Mouse (Mus musculus) thymus, postnatal 36 days (tissue): ENCODE measurements around the gene Socs3.
A peak's percentile ranks its signal among the peaks of the same experiment; 100 is the strongest.

Experiments
- DNase-seq, 2 experiments: peaks; one replicate each; pipeline ENCODE4 v3.0.0; 2022; ENCODE audit warnings: mixed read lengths in 2 of 2

Gene Socs3

DNA sequence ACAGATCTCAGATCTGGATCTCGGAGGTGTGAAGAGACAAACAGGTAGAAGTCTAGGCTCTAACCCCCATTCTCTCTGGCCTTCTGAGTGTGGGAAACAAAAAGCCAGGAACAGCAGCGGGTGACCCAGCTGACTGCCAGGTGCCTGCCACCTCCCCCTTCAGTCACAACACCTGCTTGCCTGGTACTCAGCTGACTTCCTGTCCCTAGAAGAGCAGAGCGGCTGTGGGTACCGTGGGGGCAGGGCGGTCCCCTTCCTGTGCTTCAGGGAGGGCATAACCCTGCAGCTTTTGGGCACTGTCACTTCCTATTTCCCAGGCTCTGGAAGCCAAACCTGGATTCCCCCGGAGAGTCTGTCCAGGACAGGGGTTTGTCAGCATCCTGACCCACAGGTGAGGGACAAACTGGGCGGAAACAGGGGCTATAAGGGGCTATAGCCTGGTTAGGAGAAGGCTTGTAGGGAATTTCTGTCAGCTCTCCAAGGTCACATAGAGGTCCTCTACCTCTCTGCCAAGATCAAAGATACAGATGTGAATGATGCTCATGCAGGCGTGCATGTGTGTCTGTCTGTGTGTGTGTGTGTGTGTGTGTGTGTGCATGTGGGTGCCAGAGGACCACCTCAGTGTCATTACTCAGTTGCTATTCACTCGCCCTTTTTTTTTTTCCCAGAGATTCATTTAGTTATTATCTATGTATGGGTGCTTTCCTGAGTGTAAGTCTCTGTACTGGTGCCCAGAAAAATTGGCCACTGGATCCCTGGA is 17.5 kb downstream of the Socs3 start:
- peak; percentile 93 to 96 for DNase-seq

- DNase-seq, result peak in 1 of 2 experiments; percentile 53
Measured at GRCm38 (mm10) chr11:117951391-117951790, 18.5 kb downstream of the Socs3 start.

DNA sequence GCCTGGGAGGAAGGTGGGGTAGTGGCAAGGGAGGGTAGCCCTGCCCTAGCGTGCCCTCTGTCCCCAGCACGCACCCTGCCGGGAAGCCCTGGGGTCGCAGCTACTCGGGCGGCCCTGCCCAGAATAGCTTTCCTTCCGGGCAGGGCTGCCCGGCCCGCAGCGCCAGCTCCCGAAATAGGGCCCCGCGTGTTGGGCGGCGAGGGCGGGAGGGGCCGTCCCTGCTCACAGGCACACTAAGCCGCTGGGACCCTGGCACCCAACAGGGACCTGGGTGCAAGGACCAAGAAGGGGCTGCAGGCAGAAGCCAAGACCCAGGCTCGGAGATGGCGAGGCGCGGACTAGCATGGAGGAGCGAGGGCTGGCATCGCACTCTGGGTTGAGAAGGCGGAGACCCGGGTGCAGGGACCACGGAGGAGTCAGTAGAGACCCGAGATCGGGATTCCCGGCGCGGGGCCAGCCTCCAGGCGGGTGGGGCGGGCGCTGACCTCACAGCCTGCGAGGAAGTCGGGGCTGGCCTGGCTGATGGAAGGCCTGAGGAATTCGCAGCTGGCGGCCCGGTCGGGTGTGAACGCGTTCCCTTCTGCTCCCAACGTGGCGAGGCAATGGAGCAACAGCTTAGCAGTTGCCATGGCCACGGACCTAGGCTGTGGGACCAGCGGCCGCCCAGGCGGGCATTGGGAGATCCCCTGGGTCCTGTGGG is 20.3 kb downstream of the Socs3 start:
- DNase-seq, result peak in 1 of 2 experiments; percentile 56

- peak in 1 of 2 experiments; percentile 39 for DNase-seq
Measured at GRCm38 (mm10) chr11:117946996-117947419, 22.8 kb downstream of the Socs3 start.

GRCm38 (mm10) chr11:117946195-117946979 is 23.5 kb downstream of the Socs3 start:
- DNase-seq, result no peak

DNA sequence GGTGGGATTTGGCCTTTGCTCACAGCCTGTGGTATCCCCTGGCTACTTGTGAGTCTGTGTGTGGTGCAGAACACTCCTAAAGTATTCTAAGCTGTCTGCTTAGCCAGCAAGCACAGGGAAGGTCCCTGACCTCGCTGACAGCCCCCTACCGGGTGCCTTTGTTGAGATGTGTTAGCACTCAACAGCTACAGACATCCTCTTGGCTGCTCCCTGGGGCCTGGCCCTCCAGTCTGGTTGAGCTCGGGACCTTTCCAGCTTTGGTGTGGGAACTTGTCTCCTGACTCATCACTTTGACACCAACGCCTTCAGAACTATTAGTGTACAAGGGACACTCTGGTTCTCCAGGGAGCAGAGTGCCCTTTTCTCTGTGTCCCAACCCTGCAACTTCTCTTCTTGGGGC is 28.0 kb downstream of the Socs3 start:
- peak in 1 of 2 experiments; percentile 18 for DNase-seq

DNA sequence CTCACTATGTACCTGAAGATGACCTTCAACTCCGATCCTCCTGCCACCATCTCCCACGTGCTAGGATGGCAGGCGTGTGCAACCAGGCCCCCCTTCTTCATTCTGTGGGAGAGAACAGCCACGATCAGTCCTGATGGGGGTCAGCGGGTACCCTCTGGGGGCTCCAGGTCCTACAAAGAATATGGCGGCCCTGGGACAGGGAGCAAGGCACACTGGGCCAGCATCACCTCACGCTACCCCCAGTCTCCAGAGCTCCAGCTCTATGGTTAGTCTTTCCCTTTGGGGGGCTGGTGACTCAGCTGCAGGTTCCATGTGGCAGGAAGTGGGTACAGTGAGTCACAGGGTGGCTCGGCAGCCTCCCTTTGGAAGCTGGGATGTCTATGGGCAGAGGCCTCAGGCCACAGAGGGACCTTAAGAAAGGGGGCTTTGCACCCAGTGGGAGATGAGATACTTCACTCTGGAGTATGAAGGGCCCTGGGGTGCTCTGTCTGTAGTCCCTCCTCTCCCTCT is 28.5 kb downstream of the Socs3 start:
- DNase-seq, result peak in 1 of 2 experiments; percentile 28

GRCm38 (mm10) chr11:117940881-117941280 is 29.0 kb downstream of the Socs3 start:
- DNase-seq, result no peak

DNA sequence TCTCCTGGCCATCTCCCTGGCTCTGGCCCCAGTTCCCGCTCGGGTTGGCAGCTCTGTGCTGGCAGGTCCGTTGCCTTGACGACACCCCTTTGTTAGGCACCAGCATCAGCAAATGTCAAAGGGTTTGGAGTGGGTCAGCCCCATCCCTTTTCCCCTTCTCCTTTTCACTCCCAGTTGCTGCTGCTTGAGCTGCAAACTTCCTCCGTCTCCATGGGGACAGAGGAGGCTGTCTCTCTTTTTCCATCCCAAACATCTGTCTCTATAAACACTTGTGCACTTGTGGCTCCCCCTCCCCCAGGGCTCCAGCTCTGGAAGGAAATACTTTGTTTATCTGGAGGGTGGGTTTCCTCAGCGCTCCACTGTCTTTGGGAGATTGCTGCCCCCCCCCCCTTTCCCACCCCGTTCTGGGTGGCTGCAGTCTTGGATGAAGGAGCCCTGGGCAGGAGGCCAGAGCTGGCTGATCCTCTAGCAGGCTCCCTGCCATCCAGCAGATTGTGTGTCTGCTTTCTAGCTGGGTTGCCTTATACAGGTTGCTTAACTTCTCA is 30.0 kb downstream of the Socs3 start:
- peak in 1 of 2 experiments; percentile 12 for DNase-seq

GRCm38 (mm10) chr11:117939004-117939730 is 30.7 kb downstream of the Socs3 start:
- no peak for DNase-seq

DNA sequence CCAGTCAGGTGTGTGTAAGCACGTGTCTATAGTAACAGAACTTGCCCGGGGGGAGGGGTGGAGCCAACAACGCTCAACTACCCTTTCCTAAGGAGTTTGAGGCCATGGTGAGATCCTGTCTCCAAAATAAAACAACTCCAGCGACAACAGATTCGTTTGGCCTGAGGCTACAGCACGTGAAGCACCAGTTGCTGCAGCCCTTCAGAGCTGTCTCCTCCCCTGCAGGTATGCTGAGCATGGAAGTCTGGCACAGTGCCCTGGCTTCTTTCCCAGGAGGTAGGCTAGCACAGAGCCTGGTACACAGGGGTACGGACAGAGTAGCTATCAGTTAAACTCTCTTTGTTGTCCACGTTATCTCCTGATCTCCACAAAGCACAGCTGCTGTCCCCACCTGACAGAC is 33.6 kb downstream of the Socs3 start:
- DNase-seq, result peak in 1 of 2 experiments; percentile 26

- no peak for DNase-seq
Measured at GRCm38 (mm10) chr11:117935616-117936015, 34.2 kb downstream of the Socs3 start.

DNA sequence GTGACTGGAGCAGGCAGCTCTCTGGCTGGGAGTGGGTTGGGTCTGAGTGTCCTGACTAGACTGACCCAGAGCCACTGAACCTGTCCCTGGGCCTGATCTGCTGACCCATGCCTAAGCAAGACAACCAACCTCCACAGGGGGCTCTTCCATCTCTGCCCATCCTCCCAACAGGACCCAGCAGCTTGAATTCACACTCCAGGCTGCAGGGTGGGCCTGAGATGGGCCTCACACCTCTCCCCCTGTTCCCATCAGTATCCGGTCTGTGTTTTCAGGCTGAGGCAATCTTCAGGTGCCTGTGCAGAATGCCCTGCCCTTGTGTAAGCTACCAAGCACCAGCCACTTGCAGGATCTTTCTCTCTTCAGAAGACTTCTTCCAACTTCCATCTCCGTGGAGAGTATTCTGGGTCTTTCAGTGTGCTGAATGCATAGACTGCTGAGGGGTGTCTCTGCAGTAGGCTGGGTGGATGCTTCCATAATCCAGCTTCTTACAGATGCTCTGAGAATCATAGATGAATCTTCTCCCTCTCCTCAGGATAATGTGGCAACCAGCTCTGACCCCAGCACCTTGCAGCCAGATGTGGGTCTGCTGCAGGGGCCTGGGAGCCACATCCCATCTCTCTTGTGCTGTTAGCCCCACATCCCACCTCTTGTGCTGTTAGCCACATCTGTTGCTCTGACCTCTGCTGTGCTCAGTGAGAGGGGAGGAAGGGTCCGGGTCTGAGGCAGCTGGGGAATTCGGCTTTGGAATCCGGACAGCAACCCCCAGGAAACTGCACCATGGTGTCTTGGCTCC is 35.1 kb downstream of the Socs3 start:
- DNase-seq, result no peak

- DNase-seq, result peak in 1 of 2 experiments; percentile 38
Measured at GRCm38 (mm10) chr11:117934168-117934567, 35.7 kb downstream of the Socs3 start.

- peak in 1 of 2 experiments; percentile 16 for DNase-seq
Measured at GRCm38 (mm10) chr11:117932195-117932594, 37.7 kb downstream of the Socs3 start.

GRCm38 (mm10) chr11:117931576-117931975 is 38.3 kb downstream of the Socs3 start:
- DNase-seq, result peak in 1 of 2 experiments; percentile 9

DNA sequence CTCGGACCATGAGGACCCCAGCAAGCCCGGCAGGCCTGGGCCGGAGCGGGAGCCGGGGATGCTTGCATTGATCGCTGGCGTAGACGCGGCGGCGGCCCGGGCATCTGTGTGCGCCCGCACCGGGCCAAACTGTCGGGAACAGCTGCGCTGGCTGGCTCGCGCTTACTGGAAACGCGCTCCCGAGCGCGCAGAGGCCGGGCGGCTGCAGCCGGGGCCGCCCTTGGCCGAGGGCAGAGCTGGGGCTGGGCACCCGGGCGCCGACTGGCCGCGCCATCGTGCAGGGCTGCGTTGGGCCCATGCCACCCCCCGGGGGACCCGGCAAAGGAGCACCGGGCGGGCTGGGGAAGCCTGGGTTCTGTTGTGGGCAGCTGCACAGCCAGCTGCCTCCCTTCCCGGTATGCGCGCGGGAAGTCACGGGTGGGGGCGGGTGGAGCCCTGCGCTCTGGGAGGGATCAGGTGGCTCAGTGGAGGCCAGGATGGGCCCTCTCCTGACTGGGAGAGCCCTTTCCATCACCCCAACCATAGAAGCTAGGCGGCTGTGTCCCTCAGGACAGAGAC is 39.0 kb downstream of the Socs3 start:
- DNase-seq, result peak; percentile 65 to 73

- no peak for DNase-seq
Measured at GRCm38 (mm10) chr11:117925541-117925940, 44.3 kb downstream of the Socs3 start.

GRCm38 (mm10) chr11:117924466-117924865 is 45.4 kb downstream of the Socs3 start:
- DNase-seq, result no peak

- peak in 1 of 2 experiments; percentile 10 for DNase-seq
Measured at GRCm38 (mm10) chr11:117923279-117923678, 46.6 kb downstream of the Socs3 start.

GRCm38 (mm10) chr11:117919211-117919610 is 50.6 kb downstream of the Socs3 start:
- no peak for DNase-seq
